Mouse (Mus musculus) spleen, embryonic (tissue): ENCODE results near the gene Ptpru.

ENCODE experiments used
- CTCF ChIA-PET: fragments of 350-600 bp; sonication (Branson Sonifier 250); formaldehyde crosslinking; loops from one replicate; lab custom pipeline; 2022; lab: Charles Lee

The Ptpru gene

GRCm38 (mm10) chr4:131796312-131797080 is 41.6 kb downstream of the Ptpru start:
- CTCF ChIA-PET = no interaction called here

GRCm38 (mm10) chr4:131786800-131787199 is 51.3 kb downstream of the Ptpru start:
- CTCF ChIA-PET = no interaction called here

DNA sequence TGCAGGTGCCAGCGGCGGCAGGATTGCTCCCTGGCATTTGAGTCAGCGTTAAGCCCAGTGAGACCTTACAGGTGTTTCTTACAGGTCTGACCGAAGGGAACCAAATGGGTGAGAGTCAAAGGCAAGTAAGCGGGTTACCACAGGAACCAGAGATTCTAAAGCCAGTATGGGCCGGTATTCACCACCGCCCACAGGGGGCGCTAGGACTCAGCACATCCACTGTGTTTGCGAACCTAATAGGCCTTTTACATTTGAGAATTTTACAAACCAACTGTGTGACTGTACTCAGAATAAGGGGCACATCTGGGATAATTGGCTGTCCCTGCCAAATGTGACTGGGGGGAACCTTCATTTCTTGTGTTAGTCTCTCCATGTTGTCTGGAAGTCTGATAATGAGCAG is 54.1 kb downstream of the Ptpru start:
- CTCF ChIA-PET = interaction anchor here (0.7 kb wide), 1 partner anchor 28 kb away, joined by 3 read pairs; no protein-coding TSS in a partner anchor

GRCm38 (mm10) chr4:131781023-131781422 is 57.1 kb downstream of the Ptpru start:
- CTCF ChIA-PET = no interaction called here

DNA sequence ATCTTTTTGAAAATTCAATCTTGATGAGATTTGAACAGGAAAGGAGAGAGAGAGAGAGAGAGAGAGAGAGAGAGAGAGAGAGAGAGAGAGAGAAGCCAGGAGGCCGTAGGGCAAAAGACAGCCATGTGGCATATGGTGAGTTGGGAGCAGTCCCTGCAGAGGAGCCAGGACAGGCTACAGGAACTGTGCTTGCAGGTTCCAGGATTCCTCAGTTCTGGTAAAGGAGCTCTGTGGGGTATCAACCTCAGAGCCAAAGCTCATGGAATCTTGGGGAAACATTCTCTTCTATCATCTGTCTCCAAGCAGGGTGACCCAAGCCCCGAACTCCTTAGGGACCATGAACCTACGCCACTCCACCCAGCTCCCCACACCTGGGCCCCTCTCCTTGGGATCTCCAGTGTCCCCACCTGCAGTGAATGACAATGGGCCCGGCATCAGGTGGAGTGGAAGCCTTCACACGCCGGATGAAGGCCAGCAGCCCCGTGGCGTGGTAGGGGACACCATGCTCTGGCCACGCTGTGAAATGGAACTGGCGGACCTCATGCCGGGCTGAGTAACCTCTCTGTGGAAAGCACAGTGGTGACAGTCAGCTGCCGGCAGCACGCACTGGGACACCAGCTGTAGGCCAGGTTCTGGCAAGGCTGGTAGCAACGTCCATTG is 59.3 kb downstream of the Ptpru start:
- CTCF ChIA-PET = no interaction called here

- CTCF ChIA-PET = no interaction called here
Observed at GRCm38 (mm10) chr4:131771384-131771783, 66.7 kb downstream of the Ptpru start.

DNA sequence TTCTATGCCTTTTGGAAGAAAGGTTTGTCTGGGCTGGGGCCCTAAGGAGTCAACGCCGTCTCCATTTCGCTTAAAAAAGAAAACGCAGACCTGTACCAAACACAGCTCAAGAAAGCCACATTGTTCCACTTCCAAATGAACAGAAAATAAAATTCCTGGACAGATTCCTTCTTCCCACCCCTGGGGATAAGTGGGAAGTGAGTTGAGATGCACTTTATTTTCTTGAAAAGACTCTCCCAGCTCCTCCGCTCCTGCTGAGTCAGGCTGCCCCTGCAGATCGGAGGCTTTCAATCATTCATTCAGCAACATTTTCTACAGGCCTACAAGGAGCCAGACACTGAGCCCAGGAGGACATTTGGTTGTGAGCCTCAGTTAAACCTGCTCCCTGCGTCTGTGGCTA is 74.2 kb downstream of the Ptpru start:
- CTCF ChIA-PET = no interaction called here

GRCm38 (mm10) chr4:131763479-131763878 is 74.6 kb downstream of the Ptpru start:
- CTCF ChIA-PET = no interaction called here

DNA sequence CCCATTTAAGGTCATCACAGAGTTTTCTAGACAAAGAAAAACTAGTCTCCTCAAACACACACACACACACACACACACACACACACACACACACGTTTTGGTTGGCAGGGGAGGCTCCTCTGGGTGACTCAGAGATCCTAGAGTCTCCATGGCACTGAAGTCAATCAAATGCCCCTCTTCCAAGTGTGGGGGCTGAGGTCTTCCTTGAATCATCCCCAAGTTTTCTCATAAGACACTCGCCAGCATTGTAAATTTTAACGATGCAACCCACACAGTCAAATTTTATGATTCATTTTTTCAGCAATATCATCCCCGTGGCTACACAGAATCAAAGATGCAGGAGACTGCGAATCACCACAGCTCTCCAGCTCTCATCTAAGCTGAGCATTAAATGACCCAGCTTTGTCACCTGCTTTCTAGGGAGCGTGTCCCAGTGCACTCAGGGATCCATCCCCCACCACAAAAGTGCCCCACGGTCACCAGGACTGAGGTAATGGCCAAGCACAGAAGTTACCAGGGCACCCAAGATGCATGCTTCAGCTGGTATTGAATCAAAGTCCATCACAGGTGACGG is 75.8 kb downstream of the Ptpru start:
- CTCF ChIA-PET = interaction anchor here (0.5 kb wide), 1 partner anchor 171 kb away, joined by 3 read pairs; no protein-coding TSS in a partner anchor

DNA sequence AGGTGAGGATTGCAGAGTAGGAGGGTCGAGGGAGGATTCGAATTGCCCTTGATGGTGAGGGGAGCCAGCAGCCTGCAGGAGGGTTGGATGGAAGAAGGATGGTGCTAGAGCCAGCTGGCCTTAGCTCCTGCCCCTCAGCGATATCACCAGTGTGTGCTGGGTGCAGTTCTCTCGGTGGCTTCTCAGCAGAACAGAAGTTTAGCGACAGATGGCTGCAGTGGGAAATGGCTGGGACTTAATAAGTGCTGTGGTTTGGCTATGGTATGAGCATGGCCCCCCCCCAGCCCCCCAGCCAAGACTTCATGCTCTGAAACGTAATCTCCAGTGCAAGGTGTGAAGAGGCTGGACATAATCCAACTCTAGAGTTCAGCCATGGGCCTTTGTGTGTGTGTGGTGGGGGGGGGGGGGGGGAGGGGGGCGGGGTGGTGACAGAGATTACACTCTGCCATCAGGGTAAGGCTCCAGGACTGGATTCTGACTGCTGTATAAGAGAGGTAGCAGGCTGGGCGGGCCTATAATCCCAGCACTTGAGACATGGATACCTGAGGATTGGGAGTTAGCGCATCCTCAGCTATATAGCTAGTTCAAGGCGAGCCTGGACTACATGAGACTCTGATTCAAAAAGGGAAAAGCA is 85.8 kb downstream of the Ptpru start:
- CTCF ChIA-PET = no interaction called here

- CTCF ChIA-PET = no interaction called here
Observed at GRCm38 (mm10) chr4:131751561-131751960, 86.5 kb downstream of the Ptpru start.

- CTCF ChIA-PET = no interaction called here
Observed at GRCm38 (mm10) chr4:131749802-131750201, 88.3 kb downstream of the Ptpru start.

- CTCF ChIA-PET = no interaction called here
Observed at GRCm38 (mm10) chr4:131744685-131745043, 93.4 kb downstream of the Ptpru start.

DNA sequence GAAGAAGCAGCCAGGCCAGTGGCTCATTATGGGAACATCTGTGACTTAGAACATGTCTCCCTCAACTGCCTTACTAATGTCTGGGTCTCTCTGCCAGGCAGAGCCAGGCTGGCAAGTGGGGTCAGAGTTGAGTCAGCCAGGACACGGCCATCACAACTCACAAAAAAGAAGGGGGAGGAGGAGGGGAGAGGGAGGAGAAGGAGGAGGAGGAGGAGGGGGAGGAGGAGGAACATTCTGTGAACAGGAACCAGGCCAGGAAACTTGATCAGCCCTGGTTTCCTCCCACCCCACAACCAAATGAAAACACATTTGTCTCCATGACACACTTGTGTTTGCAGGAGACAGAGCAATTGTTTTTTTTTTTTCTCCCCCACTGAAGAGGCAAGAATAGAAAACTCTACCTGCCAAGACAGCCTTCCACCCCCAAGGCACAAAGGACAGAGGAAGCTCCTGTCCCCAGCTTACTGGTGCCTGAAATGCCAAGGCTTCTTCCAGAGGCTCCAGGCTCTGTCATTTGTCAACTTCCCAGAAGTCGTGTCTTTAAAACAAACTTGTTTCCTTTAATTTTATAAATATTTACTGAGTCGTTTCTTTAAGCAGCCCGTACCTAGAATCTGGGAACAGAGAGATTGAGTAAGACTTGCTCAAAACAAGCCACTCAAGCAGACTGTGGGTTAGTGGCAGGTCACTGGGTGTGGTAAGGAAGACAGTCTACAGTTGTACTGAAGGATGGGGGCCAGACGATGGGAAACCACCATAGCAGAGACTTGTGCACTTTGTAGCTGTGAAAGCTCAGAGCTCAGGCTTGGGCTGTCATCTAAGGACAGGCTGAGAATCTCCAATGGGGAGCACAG is 94.0 kb downstream of the Ptpru start:
- CTCF ChIA-PET = no interaction called here

DNA sequence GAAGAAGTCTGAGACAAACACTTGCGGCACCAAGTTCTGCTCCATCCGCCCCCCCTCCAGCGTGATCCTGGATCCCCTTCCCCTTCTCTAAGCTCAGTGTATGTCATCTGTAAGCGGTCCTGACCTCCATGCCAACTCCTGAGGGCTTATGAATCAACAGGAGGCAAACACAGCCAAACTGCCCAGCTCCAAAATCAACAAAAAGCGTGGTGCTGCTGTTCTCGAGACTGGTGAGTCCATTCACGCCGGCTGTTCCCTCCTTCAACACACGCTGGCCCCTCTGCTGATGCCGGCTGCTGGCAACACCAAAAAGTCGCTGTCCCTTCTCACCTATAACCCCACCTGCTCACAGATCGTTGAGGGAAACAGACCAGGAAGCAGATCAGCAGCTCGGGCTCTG is 95.1 kb downstream of the Ptpru start:
- CTCF ChIA-PET = no interaction called here

DNA sequence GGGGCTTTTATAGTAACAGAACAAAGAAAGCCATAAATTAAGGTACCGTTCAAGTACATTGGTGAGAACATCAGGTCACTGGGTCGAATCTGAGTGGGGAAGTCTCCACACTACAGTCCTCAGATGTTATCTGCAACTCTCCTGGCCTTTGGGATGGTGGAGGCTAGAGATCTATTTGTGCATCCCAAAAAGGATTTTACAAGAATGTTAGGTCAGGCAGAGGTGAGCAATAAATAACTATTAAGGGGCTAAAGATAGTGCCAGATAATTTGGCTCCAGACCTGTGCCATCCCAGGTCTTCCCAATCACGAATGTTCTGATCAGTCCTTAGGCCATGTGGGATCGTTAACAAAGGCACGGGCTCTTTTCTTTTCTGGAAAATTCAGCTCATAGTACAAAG is 97.5 kb downstream of the Ptpru start:
- CTCF ChIA-PET = no interaction called here

DNA sequence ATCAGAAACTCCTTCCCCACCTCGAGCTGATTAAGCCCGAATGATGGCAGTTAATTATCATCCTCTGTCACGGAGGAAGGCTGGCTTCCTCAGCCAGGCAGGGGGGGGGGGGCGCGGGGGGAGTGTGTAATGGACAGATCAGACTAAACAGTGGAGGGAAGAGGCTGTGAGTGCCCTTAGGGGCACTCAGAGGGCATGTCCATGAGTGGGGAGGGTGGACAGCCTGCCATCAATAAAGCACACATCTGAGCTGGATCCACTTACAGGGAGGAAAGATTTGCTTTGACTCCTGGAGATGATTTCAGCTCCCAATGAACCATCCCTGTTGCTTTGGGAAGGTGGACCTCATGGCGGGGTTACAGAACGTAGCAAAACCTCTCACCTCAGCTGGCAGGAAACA is 109.5 kb downstream of the Ptpru start:
- CTCF ChIA-PET = no interaction called here

- CTCF ChIA-PET = no interaction called here
Observed at GRCm38 (mm10) chr4:131723415-131724080, 114.5 kb downstream of the Ptpru start.

DNA sequence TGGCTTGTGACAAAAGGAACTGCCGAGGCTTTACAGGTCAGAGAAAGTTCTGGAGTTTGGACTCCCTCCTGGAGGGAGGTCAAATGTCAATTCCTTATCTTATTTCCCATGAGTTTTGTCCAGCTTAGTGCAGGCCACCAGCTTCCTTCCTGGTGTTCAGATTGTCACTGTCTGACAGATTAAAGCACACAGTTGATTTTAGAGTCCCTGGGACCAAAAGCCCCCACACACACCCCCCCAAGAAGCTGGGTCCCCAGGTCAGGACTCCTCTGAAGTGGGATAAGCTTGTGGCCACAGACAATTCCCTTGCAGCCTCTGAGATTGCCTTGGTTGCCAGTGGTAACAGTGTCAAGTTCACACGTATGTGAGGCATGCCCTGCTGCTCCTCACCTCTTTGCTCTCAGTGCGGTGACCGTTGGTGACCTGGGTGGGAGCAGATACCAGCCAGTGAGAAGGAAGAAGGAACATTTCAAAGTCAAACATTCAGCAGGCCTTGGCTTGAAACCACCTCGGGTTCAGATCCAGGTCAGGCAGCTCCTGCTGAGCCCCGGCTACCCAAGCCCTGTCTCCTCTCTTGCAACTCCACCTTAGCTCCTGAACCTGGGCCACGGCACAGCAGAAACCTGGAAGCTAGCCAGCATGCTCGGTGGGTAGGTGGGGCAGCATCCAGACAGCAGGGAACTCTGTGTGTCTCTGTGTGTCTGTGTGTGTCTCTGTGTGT is 115.8 kb downstream of the Ptpru start:
- CTCF ChIA-PET = interaction anchor here (0.6 kb wide), 1 partner anchor 10 kb away, joined by 6 read pairs; no protein-coding TSS in a partner anchor

DNA sequence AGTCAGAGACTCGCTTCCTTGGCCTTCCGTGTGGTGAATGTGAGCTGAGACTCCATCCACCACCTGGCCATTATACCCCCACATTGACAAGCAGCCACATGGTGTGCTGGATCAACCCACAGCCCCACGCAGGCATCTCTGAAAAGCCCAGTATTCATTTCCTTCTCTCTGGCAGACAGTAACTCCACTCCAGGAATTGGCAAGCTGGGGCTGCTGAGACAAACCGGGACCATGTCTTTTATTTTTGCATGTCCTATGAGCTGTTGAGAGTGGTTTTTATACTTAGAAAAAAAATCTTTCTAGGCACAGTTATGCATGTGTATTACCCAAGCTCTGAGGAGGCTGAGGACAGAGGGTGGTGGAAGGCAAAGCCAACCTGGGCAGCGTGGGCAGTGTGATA is 118.9 kb downstream of the Ptpru start:
- CTCF ChIA-PET = no interaction called here
